Mouse (Mus musculus): Measurements from ENCODE around the gene Ift88. TPM values are rescaled to one million over a fixed set of nuclear protein-coding genes. Genes with fewer than 3 reads are reported as not detected.

The Ift88 gene
- polyA plus RNA-seq, 1 experiment, result 2.5 TPM

DNA sequence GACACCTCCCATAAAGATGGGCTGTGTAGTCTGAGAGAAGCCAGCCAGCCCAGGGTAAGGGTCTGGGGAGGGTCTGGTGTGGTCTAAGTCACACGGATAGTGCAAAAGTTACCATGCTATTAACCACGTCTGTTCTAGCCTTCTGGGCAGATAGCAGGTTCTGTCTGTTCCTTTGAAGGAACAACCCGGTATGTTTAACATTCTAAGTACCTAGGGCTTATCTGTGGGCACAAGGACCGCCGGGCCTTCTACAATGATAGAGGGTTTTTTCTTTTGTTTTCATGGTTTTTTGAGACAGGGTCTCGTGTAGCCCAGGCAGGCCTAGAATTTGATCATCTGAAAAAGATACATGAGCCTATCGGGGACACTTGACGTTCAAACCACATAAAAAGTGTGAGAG is 122.3 kb downstream of the Ift88 start:
- H3ac ChIP-seq (ENCODE audit: control insufficient read depth, insufficient read length, low read depth), result no peak overlapping the region
- H3K36me3 ChIP-seq (ENCODE audit: control insufficient read depth, insufficient read depth), result no peaks in the 10 kb centered on the region
- H3K4me3 ChIP-seq (ENCODE audit: insufficient read depth, poor library complexity, severe bottlenecking), result no peak overlapping the region
- H3K79me2 ChIP-seq (ENCODE audit: control insufficient read depth, insufficient read depth), result no peaks in the 10 kb centered on the region
- TF ChIP-seq MAX (IDR thresholded peaks at IDR 0.05) (no peak), CTCF (IDR thresholded peaks at IDR 0.05; ENCODE audit: control insufficient read depth, insufficient read depth, insufficient read length) (no peak), MYOG (IDR thresholded peaks at IDR 0.05; ENCODE audit: control insufficient read depth, extremely low read depth, insufficient read length) (no peak), USF1 (IDR thresholded peaks at IDR 0.05; ENCODE audit: low read depth) (no peak), MYOD1 (IDR thresholded peaks at IDR 0.05; ENCODE audit: control insufficient read depth, insufficient read length, low read depth) (no peak), FOSL1 (IDR thresholded peaks at IDR 0.05; ENCODE audit: insufficient read depth, low read length, poor library complexity, severe bottlenecking) (no peak), CEBPB (IDR thresholded peaks at IDR 0.05; ENCODE audit: low read depth) (no peak)
- no peaks in the 10 kb centered on the region for H3K27me3 ChIP-seq (ENCODE audit: control insufficient read depth, insufficient read depth, insufficient read length)
- no peaks in the 10 kb centered on the region for H3K79me3 ChIP-seq (ENCODE audit: low read depth)

DNA sequence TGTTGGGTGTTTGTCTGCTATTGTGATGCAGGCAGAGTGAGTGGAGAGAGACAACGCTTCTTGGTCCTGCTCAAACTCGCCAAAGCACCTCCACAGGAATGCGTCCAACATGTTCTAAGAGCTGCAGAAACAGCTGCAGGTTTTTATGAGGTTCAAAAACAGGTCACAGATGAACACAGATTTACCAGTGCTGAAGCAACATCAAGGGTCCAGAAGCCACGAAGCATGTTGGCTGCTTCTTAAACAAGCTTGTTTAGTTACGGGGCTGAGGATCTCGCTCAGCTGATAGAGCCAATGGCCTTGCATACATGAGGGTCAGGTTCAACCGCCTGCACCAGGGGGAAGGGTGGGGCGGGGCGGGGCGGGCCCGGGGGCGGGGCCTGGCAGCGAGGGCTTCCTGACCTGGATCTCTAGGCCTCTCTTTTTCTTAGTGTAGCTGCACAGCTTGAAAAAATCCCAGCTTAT is 122.7 kb downstream of the Ift88 start:
- no peaks in the 10 kb centered on the region for H3K79me3 ChIP-seq (ENCODE audit: low read depth)
- H3ac ChIP-seq (ENCODE audit: control insufficient read depth, insufficient read length, low read depth), result no peak overlapping the region
- no peak overlapping the region for H3K4me3 ChIP-seq (ENCODE audit: insufficient read depth, poor library complexity, severe bottlenecking)
- no peaks in the 10 kb centered on the region for H3K36me3 ChIP-seq (ENCODE audit: control insufficient read depth, insufficient read depth)
- H3K79me2 ChIP-seq (ENCODE audit: control insufficient read depth, insufficient read depth), result no peaks in the 10 kb centered on the region
- TF ChIP-seq MYOD1 (IDR thresholded peaks at IDR 0.05; ENCODE audit: control insufficient read depth, insufficient read length, low read depth), result peak; percentile 13
- TF ChIP-seq CEBPB (IDR thresholded peaks at IDR 0.05; ENCODE audit: low read depth), result no peak
- no peaks in the 10 kb centered on the region for H3K27me3 ChIP-seq (ENCODE audit: control insufficient read depth, insufficient read depth, insufficient read length)

DNA sequence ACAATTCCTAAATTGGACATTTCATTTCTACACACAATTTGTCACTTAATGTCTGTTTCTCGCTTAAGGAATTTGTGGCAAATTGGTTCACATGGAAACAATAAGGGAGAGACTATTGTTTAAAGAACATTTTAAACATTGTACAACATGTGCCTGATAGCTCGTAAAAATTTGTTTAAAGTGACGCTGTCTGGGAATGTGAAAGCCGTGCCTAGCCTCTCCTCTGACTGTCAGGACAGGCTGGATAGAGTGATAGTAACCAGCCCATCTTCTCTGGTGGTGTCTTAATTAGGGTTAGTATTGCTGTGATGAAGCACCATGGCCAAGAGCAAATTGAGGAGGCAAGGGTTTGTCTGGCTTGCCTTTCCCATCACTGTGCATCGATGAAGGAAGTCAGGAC is 123.2 kb downstream of the Ift88 start:
- Histone ChIP-seq H3K36me3 (ENCODE audit: control insufficient read depth, insufficient read depth) (no peaks in the 10 kb centered on the region), H3K27me3 (ENCODE audit: control insufficient read depth, insufficient read depth, insufficient read length) (no peaks in the 10 kb centered on the region), H3ac (ENCODE audit: control insufficient read depth, insufficient read length, low read depth) (no peak overlapping the region), H3K79me2 (ENCODE audit: control insufficient read depth, insufficient read depth) (no peaks in the 10 kb centered on the region), H3K4me3 (ENCODE audit: insufficient read depth, poor library complexity, severe bottlenecking) (no peak overlapping the region), H3K79me3 (ENCODE audit: low read depth) (no peaks in the 10 kb centered on the region)
- TF ChIP-seq MAX (IDR thresholded peaks at IDR 0.05) (no peak), CEBPB (IDR thresholded peaks at IDR 0.05; ENCODE audit: low read depth) (no peak)

DNA sequence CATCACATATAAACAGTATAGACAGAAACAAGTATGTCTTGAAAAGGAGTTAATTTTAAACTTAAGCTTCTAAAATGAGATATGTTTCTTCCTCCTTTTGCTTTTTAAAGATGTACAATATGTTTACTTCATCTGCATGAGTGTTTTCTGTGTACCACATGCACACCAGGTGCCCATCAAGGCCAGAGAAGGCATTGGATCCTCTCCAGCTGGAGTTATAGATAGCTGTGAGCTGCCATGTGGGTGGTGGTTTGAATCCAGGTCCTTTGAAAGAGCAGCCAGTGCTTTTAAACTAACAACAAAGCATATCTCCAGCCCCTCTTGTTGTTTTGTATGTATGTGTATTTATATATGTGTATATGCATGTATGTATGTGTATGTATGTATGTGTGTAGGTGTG is 129.1 kb downstream of the Ift88 start:
- Histone ChIP-seq H3K79me3 (ENCODE audit: low read depth) (no peaks in the 10 kb centered on the region), H3K79me2 (ENCODE audit: control insufficient read depth, insufficient read depth) (no peaks in the 10 kb centered on the region), H3K4me3 (ENCODE audit: insufficient read depth, poor library complexity, severe bottlenecking) (no peak overlapping the region), H3K27me3 (ENCODE audit: control insufficient read depth, insufficient read depth, insufficient read length) (no peaks in the 10 kb centered on the region), H3ac (ENCODE audit: control insufficient read depth, insufficient read length, low read depth) (no peak overlapping the region), H3K36me3 (ENCODE audit: control insufficient read depth, insufficient read depth) (no peaks in the 10 kb centered on the region)
- TF ChIP-seq MAX (IDR thresholded peaks at IDR 0.05), result no peak
- TF ChIP-seq FOSL1 (IDR thresholded peaks at IDR 0.05; ENCODE audit: insufficient read depth, low read length, poor library complexity, severe bottlenecking), result no peak
- no peak for TF ChIP-seq CTCF (IDR thresholded peaks at IDR 0.05; ENCODE audit: control insufficient read depth, insufficient read depth, insufficient read length)
- no peak for TF ChIP-seq MYOD1 (IDR thresholded peaks at IDR 0.05; ENCODE audit: control insufficient read depth, insufficient read length, low read depth)
- no peak for TF ChIP-seq MYOG (IDR thresholded peaks at IDR 0.05; ENCODE audit: control insufficient read depth, extremely low read depth, insufficient read length)
- TF ChIP-seq USF1 (IDR thresholded peaks at IDR 0.05; ENCODE audit: low read depth), result no peak
- no peak for TF ChIP-seq CEBPB (IDR thresholded peaks at IDR 0.05; ENCODE audit: low read depth)

DNA sequence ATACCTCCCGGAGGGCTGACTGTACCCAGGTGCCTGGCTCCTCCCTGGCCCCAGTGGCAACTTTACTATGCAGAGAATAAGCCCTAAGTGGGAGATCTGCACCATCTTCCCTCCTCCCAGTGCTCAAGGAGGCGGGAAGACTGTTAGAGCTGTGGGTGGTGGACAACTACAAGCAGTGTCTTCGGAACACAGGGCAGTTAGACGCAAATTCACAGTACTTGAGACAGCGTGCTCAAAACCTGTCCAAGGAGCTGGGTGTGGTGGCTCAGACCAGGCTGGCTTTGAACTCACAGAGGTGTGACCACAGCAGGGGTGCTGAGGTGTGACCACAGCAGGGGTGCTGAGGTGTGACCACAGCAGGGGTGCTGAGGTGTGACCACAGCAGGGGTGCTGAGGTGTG is 130.6 kb downstream of the Ift88 start:
- no peaks in the 10 kb centered on the region for H3K36me3 ChIP-seq (ENCODE audit: control insufficient read depth, insufficient read depth)
- H3ac ChIP-seq (ENCODE audit: control insufficient read depth, insufficient read length, low read depth), result no peak overlapping the region
- no peaks in the 10 kb centered on the region for H3K79me2 ChIP-seq (ENCODE audit: control insufficient read depth, insufficient read depth)
- no peak for TF ChIP-seq MYOD1 (IDR thresholded peaks at IDR 0.05; ENCODE audit: control insufficient read depth, insufficient read length, low read depth)
- no peak for TF ChIP-seq MYOG (IDR thresholded peaks at IDR 0.05; ENCODE audit: control insufficient read depth, extremely low read depth, insufficient read length)
- no peak for TF ChIP-seq CTCF (IDR thresholded peaks at IDR 0.05; ENCODE audit: control insufficient read depth, insufficient read depth, insufficient read length)
- no peak for TF ChIP-seq MAX (IDR thresholded peaks at IDR 0.05)
- no peak for TF ChIP-seq FOSL1 (IDR thresholded peaks at IDR 0.05; ENCODE audit: insufficient read depth, low read length, poor library complexity, severe bottlenecking)
- H3K79me3 ChIP-seq (ENCODE audit: low read depth), result no peaks in the 10 kb centered on the region
- no peak overlapping the region for H3K4me3 ChIP-seq (ENCODE audit: insufficient read depth, poor library complexity, severe bottlenecking)
- H3K27me3 ChIP-seq (ENCODE audit: control insufficient read depth, insufficient read depth, insufficient read length), result no peaks in the 10 kb centered on the region

DNA sequence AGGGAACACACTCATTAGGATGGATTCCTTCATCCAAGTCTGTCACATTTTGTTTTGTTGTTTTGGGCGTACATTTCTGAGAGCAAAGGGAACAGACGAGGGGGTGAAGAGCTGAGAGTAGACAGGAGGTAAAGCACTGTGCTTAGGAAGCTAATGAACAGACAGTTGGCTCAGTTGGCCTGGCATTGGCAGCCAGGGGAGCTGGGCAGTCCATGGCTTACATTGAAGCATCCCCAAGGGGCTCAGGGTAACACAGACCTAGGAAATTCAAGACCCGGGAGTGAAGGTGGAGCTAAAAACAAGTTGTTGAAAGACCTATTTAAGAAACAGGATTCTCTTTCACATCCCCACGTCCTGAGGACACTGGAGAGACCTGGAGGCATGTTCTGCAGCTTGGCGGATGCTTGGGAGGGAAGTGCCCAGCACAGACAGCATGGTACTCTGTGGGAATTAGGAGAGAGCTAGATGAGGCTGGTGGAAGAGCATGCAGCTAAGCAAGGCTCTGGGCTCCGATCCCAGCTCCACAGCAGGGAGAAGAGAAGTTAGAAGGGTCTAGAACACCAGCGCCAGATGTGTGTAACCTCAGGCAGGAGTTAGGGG is 131.7 kb downstream of the Ift88 start:
- Histone ChIP-seq H3K4me3 (ENCODE audit: insufficient read depth, poor library complexity, severe bottlenecking) (no peak overlapping the region), H3K36me3 (ENCODE audit: control insufficient read depth, insufficient read depth) (no peaks in the 10 kb centered on the region), H3K27me3 (ENCODE audit: control insufficient read depth, insufficient read depth, insufficient read length) (no peaks in the 10 kb centered on the region), H3K79me3 (ENCODE audit: low read depth) (no peaks in the 10 kb centered on the region), H3K79me2 (ENCODE audit: control insufficient read depth, insufficient read depth) (no peaks in the 10 kb centered on the region), H3ac (ENCODE audit: control insufficient read depth, insufficient read length, low read depth) (no peak overlapping the region)
- TF ChIP-seq MYOD1 (IDR thresholded peaks at IDR 0.05; ENCODE audit: control insufficient read depth, insufficient read length, low read depth), result no peak
- TF ChIP-seq MYOG (IDR thresholded peaks at IDR 0.05; ENCODE audit: control insufficient read depth, extremely low read depth, insufficient read length), result no peak
- TF ChIP-seq FOSL1 (IDR thresholded peaks at IDR 0.05; ENCODE audit: insufficient read depth, low read length, poor library complexity, severe bottlenecking), result no peak
- TF ChIP-seq USF1 (IDR thresholded peaks at IDR 0.05; ENCODE audit: low read depth), result no peak
- no peak for TF ChIP-seq CTCF (IDR thresholded peaks at IDR 0.05; ENCODE audit: control insufficient read depth, insufficient read depth, insufficient read length)
- TF ChIP-seq MAX (IDR thresholded peaks at IDR 0.05), result no peak
- no peak for TF ChIP-seq CEBPB (IDR thresholded peaks at IDR 0.05; ENCODE audit: low read depth)

All from C2C12 (cell line).